Mouse (Mus musculus) kidney, postnatal 25 days (tissue): Measurements from ENCODE around the gene Igf1r.

Source experiments
- DNase-seq, 2 experiments: peaks; one replicate each; pipeline ENCODE4 v3.0.0; 2021; ENCODE audit warnings: mixed read lengths in 2 of 2

Gene Igf1r

DNA sequence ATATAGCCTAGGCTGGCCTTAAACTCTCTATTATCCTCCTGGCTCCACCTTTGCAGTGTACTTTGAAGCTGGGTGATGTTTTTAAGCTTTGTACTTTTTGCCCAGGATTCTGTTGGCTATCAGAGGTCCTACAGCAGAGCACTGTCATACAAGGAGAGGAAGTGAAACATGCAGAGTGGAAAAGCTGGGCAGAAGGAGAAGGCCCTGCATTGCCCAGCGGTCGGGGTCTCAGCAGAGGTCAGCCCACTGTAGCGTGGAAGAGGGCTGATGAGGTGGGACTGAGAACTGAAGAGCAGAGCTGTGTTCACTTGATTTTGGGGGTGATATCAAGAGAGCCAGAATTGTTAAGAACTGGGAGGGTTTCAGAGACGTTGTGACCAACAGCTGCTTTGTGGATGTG lies 134.9 kb downstream of the Igf1r start:
- no peak for DNase-seq

DNA sequence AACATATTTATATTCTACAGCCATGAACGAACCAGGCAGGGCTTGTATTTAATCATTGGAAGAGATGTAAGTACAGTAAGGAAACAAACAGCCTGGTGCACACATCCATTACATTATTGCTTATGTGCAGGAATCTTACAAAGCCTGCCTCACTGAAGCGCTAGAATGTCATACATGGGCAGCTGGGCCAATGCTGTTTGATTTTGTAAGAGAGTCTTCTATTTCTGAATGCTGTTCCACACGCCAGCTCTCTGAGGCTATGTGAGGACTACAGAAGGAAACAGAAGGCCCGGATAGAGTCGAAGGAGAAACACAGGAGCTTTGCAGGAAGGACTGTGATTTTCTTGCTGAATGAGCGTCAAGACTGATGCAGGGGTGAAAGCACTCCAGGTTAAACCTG lies 136.2 kb downstream of the Igf1r start:
- no peak for DNase-seq

DNA sequence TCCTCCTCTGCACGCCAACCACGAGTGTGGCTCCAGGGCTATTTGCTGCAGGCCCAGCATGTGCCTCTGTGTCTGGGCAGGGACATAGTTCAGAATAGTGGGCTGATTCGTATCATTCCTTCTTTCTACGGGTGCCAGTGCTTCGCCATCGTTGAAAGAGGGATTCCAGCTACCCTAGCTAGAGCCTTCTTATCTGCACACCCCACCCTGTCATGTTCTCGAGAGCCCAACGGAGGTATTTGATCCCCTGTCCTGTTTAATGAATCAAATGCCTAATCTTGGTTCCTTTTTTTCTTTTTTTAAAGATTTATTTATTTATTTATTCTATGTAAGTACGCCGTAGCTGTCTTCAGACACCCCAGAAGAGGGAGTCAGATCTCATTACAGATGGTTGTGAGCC lies 137.1 kb downstream of the Igf1r start:
- DNase-seq: no peak

DNA sequence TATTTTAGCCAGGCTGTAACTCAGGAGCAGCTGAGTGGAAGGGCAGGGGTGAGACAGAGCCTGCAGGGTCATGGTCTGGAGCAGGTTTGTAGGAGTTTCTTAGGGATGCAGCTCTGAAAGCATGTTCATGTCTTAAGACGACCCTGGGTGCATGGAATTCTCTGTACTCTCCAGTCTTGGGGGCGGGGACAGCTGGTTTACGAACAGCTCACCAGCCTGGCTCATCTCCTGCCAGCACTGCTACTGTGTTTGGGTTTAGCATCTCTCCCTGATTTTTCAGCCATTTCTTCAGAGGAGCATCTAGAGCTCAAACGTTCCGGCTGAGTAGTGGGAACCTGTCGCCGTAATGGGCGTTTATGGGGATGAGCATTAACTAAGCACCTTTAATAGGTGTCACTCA lies 137.9 kb downstream of the Igf1r start:
- DNase-seq: no peak

DNA sequence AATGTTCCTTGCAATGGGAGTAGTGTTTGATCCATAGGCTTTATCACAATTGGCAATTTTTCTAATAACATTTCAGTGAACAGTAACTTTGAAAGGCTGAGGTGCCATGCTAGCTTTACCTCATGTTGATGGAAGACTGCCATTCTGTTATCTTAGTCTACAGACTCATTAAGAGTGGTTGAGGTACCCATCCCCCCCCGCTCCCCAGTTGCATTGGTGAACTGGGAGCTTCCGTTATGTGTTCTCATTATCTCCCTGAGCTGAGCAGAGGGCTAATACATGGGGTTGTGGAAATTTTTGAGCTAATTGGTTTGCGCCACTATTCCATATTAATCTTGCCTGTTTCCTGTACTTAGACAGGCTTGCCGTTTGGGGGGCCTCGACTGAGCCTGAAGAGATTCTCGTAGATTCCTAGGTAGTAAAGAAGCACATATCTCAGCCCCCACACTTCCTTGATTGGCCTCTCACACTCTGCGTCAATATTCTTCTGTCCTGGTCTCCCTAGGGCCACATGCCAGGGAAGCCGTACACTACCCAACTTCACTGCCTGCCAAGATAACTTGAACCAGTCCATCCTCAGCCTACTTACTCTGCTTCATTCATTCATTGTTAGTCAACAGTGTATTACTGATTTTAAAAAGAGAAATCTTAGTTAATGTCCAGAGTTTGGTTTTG lies 139.8 kb downstream of the Igf1r start:
- no peak for DNase-seq

DNA sequence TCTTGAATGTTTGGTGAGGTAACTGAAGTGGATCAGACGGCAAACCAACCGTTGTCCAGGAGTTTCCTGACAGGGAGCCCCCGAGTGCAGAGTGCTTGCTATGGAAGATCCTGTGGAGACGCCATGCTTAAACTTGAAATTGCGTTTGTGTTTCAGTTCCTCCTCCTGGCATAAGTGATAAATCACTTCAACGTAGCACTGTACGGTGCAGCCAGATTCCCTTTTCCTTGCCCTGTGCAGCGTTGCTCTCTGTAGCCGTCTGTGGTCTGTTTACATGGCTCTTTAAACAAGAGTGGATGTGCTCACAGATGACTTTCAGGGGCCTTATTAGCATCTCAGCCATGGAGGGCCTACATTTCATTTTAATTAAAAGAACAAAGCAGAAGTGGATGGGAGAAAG lies 141.2 kb downstream of the Igf1r start:
- no peak for DNase-seq

DNA sequence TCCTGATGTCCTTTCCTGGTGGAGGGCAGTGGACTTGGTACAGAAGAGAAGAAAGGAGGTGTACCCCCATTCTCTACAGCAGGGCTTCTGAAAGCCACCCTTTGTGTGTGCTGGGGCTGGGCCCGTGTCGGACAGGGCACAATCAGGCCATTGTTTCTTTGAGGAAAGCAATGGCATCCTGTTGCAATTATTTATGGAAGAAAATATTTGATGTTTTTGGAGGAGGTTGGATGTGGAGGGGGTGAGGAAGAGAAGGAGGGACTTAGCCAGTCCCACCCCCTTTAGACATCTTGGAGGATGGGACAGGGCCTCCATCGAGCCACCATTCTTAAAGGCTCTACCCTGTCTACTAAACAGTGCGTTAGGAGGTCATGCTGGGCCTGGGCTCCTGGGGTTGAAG lies 142.9 kb downstream of the Igf1r start:
- no peak for DNase-seq

DNA sequence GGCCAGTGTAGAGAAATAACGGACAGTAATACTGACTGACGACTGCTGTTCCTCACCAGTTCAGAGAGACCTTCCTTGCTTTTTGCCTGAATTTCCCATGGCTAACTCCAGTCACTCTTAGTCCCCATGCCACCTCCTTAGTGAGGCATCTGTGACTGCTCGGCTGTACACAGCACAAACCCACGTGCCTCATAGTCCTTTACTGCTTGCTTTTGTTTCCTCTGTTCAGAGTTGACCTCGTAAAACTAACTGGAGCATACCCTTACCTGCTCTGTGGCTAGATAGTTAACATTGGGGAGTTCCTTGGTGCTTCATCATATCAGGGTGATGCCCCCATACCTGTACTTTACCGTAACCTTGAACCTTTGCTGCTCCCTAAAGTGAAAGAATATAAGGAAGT lies 143.8 kb downstream of the Igf1r start:
- DNase-seq: peak in 1 of 2 experiments; percentile 61

DNA sequence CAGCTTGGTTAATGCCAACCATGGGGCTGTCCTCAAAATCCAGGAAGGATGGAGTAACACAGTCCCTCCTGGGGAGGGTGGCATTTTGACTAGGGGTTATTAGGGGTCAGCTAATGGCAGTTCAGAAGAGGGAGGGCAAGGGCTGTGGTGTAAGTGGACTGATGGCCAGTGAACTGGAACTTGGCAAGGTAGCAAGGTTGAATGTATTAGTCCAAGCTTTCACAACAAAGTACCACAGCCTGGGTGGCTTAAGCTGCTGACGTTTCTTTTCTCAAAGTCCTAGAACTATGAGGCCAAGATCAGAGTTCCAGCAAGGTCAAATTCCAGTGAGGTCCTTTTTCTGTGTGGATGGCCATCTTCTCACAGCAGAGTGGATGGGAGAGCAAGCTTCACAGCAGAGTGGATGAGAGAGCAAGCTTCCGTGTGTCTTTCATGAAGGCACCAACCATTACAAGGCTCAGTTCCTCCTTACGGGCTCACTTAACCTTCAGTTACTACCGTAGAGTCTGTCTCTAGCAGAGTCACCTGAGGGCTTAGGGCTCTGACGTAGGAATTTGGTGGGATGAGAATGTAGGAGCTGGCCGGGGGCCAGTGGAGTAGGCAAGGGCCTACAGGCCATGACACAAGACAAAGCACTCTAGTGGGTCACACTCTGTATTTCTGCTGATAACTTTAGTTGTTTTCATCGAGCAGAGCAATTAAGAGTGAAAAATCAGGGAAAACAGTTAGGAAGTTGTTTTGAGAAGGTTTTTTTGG lies 144.6 kb downstream of the Igf1r start:
- peak; percentile 71 to 92 for DNase-seq

DNA sequence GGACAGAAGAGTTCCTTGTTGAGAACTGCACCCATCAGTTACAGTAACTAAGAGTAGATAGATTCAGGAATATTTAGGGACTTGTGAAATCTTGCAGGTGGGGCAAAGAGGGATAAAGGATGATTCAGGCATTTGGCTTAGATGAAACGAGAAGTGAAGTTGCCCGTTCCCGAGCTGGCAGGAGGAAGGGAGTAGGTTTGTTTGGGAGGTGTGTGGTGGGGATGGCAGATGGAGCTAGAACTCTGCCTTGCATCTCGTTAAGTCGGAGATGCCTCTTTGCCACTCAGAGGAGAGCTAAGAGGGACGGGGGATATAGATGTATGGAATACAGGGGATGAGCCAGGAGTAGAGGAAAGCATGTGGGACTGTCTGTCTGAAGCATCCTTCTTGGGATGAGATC lies 145.5 kb downstream of the Igf1r start:
- no peak for DNase-seq

DNA sequence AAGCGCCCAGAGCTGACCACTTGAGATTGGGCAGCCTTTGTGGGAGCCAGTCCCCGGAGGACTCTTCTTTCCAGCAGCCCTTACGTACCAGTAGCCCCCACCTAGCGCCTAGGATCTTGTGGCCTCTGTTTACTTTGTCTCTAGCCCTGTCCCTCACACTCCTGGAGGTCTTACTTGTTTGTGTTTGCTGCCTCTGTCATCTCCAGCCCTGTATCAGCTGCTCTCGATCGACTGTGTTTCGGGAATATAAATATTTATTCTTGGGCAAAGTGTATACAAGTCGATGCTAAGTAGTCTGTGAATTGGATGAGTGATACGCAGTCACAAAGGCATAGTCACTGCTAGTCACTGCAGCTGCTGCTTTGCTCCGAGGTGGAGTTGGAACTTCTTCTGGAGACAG lies 147.8 kb downstream of the Igf1r start:
- DNase-seq: no peak

DNA sequence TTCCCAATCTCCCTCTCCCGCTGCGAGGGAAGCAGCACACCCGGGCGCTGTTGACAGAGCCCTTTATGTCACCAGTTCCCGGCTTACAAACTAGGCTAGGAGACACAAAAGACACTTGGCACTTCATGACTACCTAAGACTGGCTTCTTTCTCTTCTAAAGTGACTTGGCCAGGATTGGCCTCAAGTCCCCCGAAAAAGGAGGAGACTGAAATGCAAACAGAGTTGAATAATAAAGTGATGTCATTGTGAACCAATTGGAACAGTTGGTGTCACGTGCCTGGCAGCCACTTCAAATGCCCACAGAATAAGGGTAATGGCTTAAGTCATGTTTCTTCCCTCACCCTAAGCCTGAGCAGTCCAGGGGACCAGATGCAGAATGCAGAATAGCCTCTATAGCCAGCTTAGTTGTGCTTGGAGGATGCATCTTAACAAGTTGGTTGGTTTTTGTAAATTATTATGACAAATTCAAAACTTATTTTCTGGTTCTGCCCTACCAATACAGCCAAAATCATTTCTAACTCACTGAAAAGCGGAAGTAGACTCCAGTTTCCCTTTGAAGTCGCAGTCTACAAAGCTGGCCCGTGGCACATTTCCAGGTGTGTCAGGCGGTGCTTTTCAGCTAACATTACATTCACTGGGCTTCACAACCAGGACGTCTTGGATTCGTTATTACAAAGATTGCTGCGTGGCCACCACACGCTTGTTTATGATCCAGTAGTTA lies 150.0 kb downstream of the Igf1r start:
- peak; percentile 77 for DNase-seq

DNA sequence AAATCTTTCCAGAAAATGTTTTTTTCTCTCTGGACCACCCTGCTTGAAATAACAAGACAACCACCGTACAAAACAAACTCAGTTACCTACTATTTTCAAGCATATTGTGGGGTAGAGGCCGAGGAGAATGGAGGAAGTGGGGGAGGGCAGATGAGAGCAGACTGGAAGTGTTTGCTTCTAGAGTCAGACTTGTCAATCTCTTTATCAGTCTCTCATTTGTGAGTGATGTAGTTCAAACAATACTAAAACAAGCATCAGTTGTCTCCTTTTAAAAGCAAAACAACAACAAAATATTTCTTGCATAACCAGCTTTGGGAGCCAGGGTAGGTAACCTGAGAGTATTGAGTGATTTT lies 150.5 kb downstream of the Igf1r start:
- DNase-seq: no peak

DNA sequence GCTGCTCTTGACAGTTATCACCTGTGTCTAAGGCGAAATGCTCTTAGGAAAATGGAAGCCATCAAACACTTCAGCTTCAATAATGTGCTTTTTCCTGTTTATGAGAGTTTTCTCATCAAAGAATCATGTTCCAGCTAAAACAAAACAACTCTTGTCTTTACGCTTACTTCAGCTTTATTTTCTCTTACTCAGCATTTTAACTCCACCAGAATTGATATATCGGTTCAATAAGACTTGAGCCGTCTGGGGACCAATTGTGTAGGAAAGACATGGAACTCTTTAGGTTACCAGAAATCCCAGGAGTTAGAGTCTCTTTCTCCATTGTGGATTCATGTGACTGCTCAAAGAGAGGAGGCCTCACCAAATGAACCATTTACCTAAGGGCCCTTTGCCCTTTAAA lies 158.9 kb downstream of the Igf1r start:
- DNase-seq: no peak

DNA sequence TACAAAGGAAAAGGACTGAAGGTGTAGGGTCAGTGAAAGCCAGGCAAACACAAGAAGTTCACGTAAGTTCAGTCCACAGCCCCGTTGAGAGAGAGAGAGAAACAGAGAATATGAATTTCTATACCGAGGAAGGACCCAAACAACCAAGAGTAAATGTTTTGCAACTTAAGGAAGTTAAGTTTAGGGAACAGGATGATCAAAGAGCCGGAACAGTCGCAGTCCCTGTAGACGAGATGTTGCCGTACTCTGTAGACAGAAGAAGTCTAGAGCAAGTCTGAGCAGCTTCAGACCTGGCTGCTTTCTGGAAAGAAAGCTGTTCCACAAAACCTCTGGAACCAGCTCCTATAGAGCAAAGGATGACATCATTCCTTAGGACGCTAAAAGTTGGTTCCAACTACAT lies 160.0 kb downstream of the Igf1r start:
- DNase-seq: no peak

DNA sequence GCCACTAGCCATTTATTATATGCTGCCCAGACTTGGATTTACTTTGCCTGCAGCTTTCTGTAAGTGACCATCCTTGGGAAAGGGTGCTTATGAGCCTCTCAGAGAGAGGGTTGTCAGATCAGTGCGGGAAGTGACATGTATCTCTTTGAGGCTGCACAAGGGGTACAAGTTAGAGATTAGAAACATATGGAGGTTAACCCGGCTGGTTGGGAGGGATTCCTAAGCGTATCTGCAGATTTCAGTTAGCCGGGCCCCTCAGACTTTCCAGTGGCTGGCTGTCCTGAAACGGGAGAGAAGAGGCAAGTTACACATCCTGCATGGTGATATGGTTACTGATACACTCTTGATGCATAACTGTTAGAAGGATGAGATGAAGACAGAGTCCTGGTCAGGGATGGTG lies 161.7 kb downstream of the Igf1r start:
- DNase-seq: no peak

DNA sequence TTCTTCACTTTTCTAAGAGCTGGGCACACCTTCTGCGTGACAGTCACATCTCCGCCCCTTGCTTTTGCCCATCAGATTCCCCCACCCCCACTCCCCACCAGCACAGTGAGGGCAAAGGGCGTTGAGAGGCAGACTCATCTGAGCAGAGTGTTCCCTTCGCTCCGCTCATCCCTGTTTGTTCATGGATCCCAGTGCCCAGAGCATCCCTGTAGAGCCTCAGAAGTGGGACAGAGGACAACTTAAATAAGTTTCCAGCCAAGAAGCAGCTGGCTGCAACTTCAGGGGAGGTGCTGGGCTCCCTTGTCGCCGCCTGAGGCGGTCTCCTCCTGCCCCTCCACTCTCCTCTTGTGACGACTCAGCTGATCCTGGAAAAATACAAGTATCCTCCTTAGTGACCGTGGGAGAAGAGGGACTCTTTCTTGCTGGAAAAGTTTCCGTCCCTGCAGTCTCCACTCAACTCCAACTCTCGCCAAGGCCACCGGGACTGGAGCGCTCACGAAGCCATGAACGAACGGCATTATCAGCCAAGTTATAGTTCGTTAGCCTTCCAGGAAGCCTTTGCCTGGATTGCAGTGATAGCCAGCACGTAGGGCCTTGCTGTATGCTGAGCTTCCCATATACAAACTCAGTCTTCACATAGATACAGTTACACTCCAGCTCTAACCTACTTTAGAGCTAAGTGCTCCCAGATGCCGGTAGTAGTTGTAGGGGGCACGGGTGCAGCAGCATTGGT lies 162.5 kb downstream of the Igf1r start:
- peak; percentile 33 to 73 for DNase-seq

DNA sequence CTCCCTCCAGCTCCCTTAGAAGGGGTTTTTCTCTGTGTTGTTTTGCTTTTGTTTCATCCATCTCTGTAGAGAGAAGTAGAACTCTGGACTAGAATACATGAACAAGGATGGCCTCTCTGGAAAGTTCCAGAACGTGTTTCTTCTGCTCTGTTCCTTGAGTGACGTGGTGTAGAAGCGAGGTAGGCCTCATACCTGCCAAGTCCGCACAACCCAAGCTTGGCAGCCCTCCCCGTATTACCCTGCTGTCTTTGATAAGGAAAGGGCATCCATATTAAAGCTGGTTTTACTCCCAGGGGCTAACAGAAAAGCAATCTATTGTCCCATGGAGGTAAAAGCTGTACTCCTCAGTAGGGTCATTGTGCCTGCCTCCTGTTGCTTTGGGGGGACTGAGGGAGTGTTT lies 164.9 kb downstream of the Igf1r start:
- no peak for DNase-seq

DNA sequence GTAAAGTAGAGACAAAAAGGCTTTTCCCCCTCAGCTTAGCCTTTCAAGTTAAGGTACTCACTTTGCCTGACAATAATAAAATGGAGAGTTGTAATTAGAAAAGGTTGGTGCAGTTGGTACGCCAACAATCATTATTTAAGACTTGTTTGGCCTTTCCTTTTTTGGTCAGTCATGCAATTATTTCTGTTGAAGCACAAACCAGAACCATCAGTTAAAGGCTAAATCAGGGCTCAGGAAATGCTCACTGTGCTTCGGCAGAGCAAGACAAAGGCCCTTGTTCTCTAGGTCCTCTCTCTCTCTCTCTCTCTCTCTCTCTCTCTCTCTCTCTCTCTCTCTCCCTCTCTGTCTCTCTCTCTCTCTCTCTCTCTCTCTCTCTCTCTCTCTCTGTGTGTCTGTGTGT lies 165.4 kb downstream of the Igf1r start:
- no peak for DNase-seq

DNA sequence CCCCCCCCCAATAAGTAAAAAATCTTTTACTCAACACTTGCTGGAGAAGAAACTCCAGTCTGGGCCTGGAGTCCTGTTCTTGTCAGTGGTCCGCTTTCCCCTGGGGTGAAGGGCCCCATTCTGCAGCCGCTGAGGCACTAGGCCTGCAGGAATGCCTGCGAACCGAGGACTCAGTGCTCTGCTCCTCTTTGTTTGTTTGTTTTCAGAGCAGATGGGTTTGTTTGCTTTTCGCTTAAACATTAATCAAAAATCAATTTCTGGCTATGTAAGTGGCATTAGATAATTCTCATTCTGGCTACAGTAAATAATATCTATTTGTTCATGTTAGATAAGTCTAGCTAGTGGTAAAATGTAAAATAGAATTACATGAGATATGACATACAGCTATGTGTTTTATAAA lies 167.0 kb downstream of the Igf1r start:
- DNase-seq: no peak

DNA sequence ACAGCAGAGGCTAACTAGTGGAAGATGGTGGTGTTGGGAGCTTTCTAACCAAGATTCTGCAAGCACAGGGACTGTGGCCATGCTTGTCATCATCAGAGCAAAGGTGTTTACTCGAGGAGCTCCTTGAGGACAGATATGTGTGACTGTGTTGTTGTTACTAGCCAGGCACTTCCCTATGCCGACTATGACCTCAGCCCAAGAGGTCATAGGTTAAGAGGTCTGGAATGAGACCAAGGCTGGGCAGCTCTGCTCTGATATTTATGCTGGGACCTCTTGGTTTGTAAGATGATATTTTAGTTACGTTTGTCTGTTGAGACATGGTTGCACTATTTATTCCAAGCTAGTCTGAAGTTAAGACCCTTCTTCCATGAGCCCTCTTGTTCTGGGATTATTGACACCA lies 169.8 kb downstream of the Igf1r start:
- DNase-seq: no peak

DNA sequence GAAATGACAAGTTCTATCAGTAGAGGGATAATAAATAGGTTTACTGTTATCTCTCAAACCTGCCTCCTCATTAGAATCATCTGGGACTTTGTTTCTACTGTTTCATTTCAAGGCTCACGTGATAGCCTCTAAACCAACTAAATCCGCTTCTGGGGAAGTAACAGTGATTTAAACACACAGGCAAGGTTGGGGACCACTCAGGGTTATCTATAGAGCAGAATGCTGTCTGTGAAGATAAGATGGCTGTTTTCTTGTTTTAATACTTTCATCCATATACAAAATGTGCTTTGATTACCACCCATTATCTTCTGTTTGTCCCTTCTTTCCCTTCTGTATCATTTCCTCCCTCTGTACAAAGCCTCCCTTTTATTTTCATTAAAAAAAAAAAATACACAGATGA lies 172.7 kb downstream of the Igf1r start:
- no peak for DNase-seq

DNA sequence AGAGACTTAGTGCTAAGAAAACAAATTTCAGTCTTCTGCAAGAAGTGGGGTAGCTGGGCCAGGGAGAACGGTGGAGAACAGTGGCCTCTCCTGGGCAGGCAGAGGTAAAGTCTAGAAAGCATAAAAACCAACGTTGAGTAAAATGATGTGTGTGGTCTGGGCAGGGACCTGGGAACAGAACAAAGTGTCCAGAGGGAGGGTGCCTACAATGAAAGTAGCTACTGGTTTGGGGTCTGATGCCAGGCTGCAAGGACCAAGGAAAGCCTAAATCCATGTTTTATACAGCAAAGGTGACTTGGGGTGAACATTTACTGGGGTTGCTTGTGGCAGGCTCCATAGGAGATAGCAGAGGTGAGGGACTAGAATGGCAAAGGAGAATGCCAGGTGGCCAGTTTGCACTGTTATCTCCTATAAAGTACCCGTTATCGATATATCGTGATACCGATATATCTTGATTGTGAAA lies 175.2 kb downstream of the Igf1r start:
- DNase-seq: peak; percentile 55 to 77
